Mouse (Mus musculus) T-helper 2 cell (primary cell): ENCODE measurements around the gene Zfand3.

ENCODE experiments used
- in situ Hi-C: fragments of 300-600 bp; cut with MboI, MseI; formaldehyde crosslinking; loops from one replicate; pipeline ENCODE4 v1.15.1; 2025; ENCODE audit warnings: high pct_unique_total_duplicates

Zfand3 gene

GRCm38 (mm10) chr17:30004203-30005102 is at the start of gene Zfand3:
Gene Zfand3 (plus strand): TSS chr17:30004733.
- in situ Hi-C loops = no loop called here

GRCm38 (mm10) chr17:29955880-29956279 is 48.7 kb upstream of the Zfand3 start:
- in situ Hi-C loops = no loop called here

GRCm38 (mm10) chr17:29963730-29964259 is 40.7 kb upstream of the Zfand3 start:
- in situ Hi-C loops = no loop called here

GRCm38 (mm10) chr17:29965506-29965905 is 39.0 kb upstream of the Zfand3 start:
- in situ Hi-C loops = no loop called here

- in situ Hi-C loops = loop anchor here (10.0 kb wide), 1 partner anchor 1725 kb away; no protein-coding TSS in a partner anchor
Observed at GRCm38 (mm10) chr17:29970037-29970555, 34.4 kb upstream of the Zfand3 start, which contains the start of gene Mdga1. Gene Mdga1 (minus strand): TSS chr17:29970087.

GRCm38 (mm10) chr17:29971761-29972432 is 32.6 kb upstream of the Zfand3 start:
- in situ Hi-C loops = loop anchor here (10.0 kb wide), 1 partner anchor 1727 kb away; no protein-coding TSS in a partner anchor

- in situ Hi-C loops = loop anchor here (10.0 kb wide), 1 partner anchor 1728 kb away; no protein-coding TSS in a partner anchor
Observed at GRCm38 (mm10) chr17:29973226-29973625, 31.3 kb upstream of the Zfand3 start.

GRCm38 (mm10) chr17:29975731-29976130 is 28.8 kb upstream of the Zfand3 start:
- in situ Hi-C loops = loop anchor here (10.0 kb wide), 1 partner anchor 1731 kb away; no protein-coding TSS in a partner anchor

GRCm38 (mm10) chr17:29979020-29979419 is 25.5 kb upstream of the Zfand3 start:
- in situ Hi-C loops = loop anchor here (10.0 kb wide), 1 partner anchor 1734 kb away; no protein-coding TSS in a partner anchor

- in situ Hi-C loops = loop anchor here (10.0 kb wide), 1 partner anchor 1735 kb away; no protein-coding TSS in a partner anchor
Observed at GRCm38 (mm10) chr17:29979841-29980240, 24.7 kb upstream of the Zfand3 start.

GRCm38 (mm10) chr17:29981568-29981967 is 23.0 kb upstream of the Zfand3 start:
- in situ Hi-C loops = no loop called here

GRCm38 (mm10) chr17:29983190-29983589 is 21.3 kb upstream of the Zfand3 start:
- in situ Hi-C loops = no loop called here

- in situ Hi-C loops = no loop called here
Observed at GRCm38 (mm10) chr17:29984931-29985330, 19.6 kb upstream of the Zfand3 start.

GRCm38 (mm10) chr17:29985534-29985933 is 19.0 kb upstream of the Zfand3 start:
- in situ Hi-C loops = no loop called here

GRCm38 (mm10) chr17:29988141-29988540 is 16.4 kb upstream of the Zfand3 start:
- in situ Hi-C loops = no loop called here

- in situ Hi-C loops = no loop called here
Observed at GRCm38 (mm10) chr17:29989653-29990052, 14.9 kb upstream of the Zfand3 start.

GRCm38 (mm10) chr17:29990136-29990535 is 14.4 kb upstream of the Zfand3 start:
- in situ Hi-C loops = no loop called here

GRCm38 (mm10) chr17:29990845-29991244 is 13.7 kb upstream of the Zfand3 start:
- in situ Hi-C loops = no loop called here

GRCm38 (mm10) chr17:29993488-29993887 is 11.0 kb upstream of the Zfand3 start:
- in situ Hi-C loops = no loop called here

GRCm38 (mm10) chr17:29994011-29994410 is 10.5 kb upstream of the Zfand3 start:
- in situ Hi-C loops = no loop called here

- in situ Hi-C loops = no loop called here
Observed at GRCm38 (mm10) chr17:29994459-29994858, 10.1 kb upstream of the Zfand3 start.

GRCm38 (mm10) chr17:29995986-29996385 is 8.5 kb upstream of the Zfand3 start:
- in situ Hi-C loops = no loop called here
